Mouse (Mus musculus) thymus, adult 2 months (tissue): Measurements from ENCODE around the gene Bicral. TPM values are rescaled to one million over a fixed set of nuclear protein-coding genes. Genes with fewer than 3 reads are reported as not detected.

Experiments used
- DNase-seq: peaks from one replicate; pipeline ENCODE4 v3.0.0; 2021
- H3K27ac ChIP-seq: fragments of 200-500 bp; 2 replicates; pipeline ENCODE4 v1.5.1; 2012; ENCODE audit warnings: low read length, control low read depth; ENCODE audit not compliant: control insufficient read depth, insufficient read depth
- H3K27me3 ChIP-seq: fragments of 200-500 bp; 2 replicates; pipeline ENCODE4 v1.6.1; 2012; ENCODE audit warnings: mild to moderate bottlenecking, low read length, moderate library complexity, mixed read lengths; ENCODE audit not compliant: control insufficient read depth, insufficient read depth
- H3K36me3 ChIP-seq: fragments of 200-500 bp; 2 replicates; pipeline ENCODE4 v1.6.1; 2012; ENCODE audit warnings: mild to moderate bottlenecking, low read length, moderate library complexity; ENCODE audit not compliant: control insufficient read depth, insufficient read depth
- H3K4me1 ChIP-seq: fragments of 200-500 bp; replicated peaks from 2 replicates; pipeline ENCODE4 v1.6.1; 2012; ENCODE audit warnings: low read length; ENCODE audit not compliant: control insufficient read depth, insufficient read depth
- H3K4me3 ChIP-seq: fragments of 200-500 bp; 2 replicates; pipeline ENCODE4 v1.5.1; 2012; ENCODE audit warnings: mild to moderate bottlenecking, low read length, control low read depth, moderate library complexity; ENCODE audit not compliant: control insufficient read depth, insufficient read depth
- CTCF ChIP-seq: fragments of 200-500 bp; IDR thresholded peaks from 2 replicates; pipeline ENCODE4 v1.5.1; 2012; ENCODE audit warnings: mild to moderate bottlenecking, control low read depth, low read length, moderate library complexity, borderline replicate concordance; ENCODE audit not compliant: control insufficient read depth, poor library complexity, insufficient read depth; ENCODE audit errors: extremely low read depth
- POLR2A ChIP-seq: fragments of 200-500 bp; IDR thresholded peaks from 2 replicates; pipeline ENCODE4 v1.6.1; 2012; ENCODE audit warnings: mild to moderate bottlenecking, low read length, control low read depth, moderate library complexity; ENCODE audit not compliant: control insufficient read depth, poor library complexity, insufficient read depth; ENCODE audit errors: extremely low read depth
- WGBS: fragments of 180-500 bp; shearing (Covaris S2); methylation state at CpG from one replicate; pipeline ENCODE4 v1.1.7; 2018; 5-methylcytosine and 5-hydroxymethylcytosine counted together
- polyA plus RNA-seq: library from polyadenylated mRNA; depleted of rRNA; stranded (reverse); fragments of >200 nt; gene quantifications from 2 replicates; pipeline ENCODE4 v1.2.3, GENCODE M21; 2012

Gene Bicral
- polyA plus RNA-seq, 1 experiment: 19.3 TPM

- peaks cover 14% of the 10 kb centered on the region for H3K36me3 ChIP-seq
- no peaks in the 10 kb centered on the region for H3K27me3 ChIP-seq
- no peak for DNase-seq
- peak overlapping the region; percentile 92 for H3K27ac ChIP-seq
- no peak overlapping the region for H3K4me3 ChIP-seq
- H3K4me1 ChIP-seq: peaks cover 21% of the 10 kb centered on the region
- WGBS: 38% methylated on average over 11 of the region's 11 CpGs
- TF ChIP-seq POLR2A (no peak), CTCF (no peak)
Observed at GRCm38 (mm10) chr17:46829856-46830535, 28.3 kb downstream of the Bicral start.

DNA sequence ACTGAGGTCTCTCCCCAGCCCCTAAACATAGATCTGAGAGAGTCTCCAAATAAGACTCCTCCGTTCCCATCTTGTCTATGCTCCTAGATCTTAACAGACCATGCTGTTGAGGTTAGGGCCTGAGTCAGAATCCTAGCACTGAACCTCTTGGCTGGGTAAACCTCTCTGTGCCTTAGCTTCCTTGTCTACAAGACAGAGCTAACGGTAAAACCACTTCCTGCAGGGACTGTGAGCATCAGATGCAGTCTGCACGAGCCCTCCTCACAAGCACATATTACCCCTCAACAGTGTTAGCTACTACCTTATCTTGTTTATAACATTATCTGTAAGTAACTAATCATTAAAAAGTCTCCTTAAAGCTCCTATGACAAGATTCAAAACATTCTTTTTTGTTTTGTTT, 29.3 kb downstream of the Bicral start:
- Histone ChIP-seq H3K27me3 (no peaks in the 10 kb centered on the region), H3K27ac (peak overlapping the region; percentile 92), H3K4me3 (no peak overlapping the region), H3K4me1 (peaks cover 21% of the 10 kb centered on the region), H3K36me3 (peaks cover 24% of the 10 kb centered on the region)
- TF ChIP-seq CTCF (no peak), POLR2A (no peak)
- WGBS: 3% methylated on average over 3 of the region's 3 CpGs
- DNase-seq: peak; percentile 68

DNA sequence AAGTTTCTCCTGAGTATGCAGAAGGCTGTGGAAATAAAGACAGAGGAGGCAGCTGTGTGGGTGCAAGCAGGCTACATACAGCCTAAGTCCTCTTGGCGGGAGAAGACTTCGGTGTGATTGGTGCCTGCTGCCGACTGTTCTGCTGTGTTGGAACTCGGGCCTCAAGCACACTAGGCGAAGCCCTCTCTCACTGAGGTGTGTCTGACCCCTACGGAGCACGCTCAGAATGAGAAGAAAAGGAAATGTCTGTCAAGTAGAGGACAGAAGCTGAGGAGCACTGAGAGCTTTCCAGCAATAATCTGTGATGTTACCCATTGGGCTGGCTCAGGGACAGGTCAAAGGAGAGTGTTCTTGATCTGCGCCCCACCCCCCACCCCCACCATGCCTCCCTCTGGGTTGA, 35.2 kb downstream of the Bicral start:
- H3K27me3 ChIP-seq: no peaks in the 10 kb centered on the region
- no peak overlapping the region for H3K27ac ChIP-seq
- 94% methylated on average over 8 of the region's 8 CpGs for WGBS
- TF ChIP-seq CTCF (no peak), POLR2A (no peak)
- peaks cover 31% of the 10 kb centered on the region for H3K36me3 ChIP-seq
- DNase-seq: no peak
- H3K4me1 ChIP-seq: peaks cover 5% of the 10 kb centered on the region
- H3K4me3 ChIP-seq: no peak overlapping the region

DNA sequence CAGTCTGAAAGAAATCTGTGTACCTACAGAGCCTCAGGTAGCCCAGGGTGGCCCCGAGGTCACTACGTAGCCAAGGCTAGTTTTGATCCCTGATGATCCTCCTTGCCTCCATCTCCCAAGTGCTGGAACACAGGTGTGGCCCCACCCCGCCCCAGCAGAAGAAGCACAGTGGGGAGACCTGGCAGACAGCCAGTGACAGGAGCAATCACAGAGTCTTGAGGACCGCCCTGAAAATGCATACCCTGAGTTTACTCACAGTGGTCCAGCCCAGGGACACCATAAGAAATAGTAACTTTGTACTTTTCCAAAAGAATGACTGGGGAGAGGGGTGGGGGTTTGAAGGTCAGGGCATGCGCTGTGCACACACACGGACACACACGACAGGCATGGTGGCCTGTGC, 37.7 kb downstream of the Bicral start:
- H3K4me3 ChIP-seq: no peak overlapping the region
- peaks cover 23% of the 10 kb centered on the region for H3K36me3 ChIP-seq
- H3K27ac ChIP-seq: no peak overlapping the region
- WGBS: 94% methylated on average over 7 of the region's 7 CpGs
- TF ChIP-seq POLR2A (no peak), CTCF (no peak)
- H3K27me3 ChIP-seq: no peaks in the 10 kb centered on the region
- DNase-seq: no peak
- H3K4me1 ChIP-seq: peaks cover 2% of the 10 kb centered on the region; the same call in 1 of the 2 replicates

DNA sequence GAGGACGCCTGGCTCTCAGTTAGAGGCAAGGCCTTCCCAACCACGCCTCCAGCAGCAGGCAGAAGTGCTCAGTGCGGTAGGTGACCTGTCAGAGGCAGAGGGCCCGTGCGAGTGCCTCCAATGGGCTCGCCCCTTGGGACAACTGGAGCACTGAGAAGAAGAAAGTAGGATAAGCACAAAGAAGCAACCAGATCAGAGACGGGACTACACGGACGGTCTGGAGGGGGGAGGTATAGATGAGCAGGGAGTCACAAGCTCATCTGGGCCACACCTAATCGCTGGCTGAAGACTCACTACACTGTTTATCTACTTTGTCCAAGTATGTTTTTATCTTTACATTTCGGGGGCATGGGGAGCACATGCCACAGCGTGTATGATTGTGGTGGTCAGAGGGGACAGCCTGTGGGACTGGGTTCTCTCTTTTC, 40.5 kb downstream of the Bicral start:
- Histone ChIP-seq H3K27ac (no peak overlapping the region), H3K4me3 (no peak overlapping the region), H3K4me1 (peaks cover 2% of the 10 kb centered on the region; the same call in 1 of the 2 replicates), H3K27me3 (no peaks in the 10 kb centered on the region), H3K36me3 (peaks cover 3% of the 10 kb centered on the region; the same call in 1 of the 2 replicates)
- DNase-seq: no peak
- TF ChIP-seq POLR2A: no peak
- no peak for TF ChIP-seq CTCF
- 99% methylated on average over 12 of the region's 12 CpGs for WGBS

- no peak overlapping the region for H3K4me3 ChIP-seq
- peaks cover 12% of the 10 kb centered on the region for H3K36me3 ChIP-seq
- 81% methylated on average over 13 of the region's 13 CpGs for WGBS
- no peak for DNase-seq
- peaks cover 2% of the 10 kb centered on the region; the same call in 1 of the 2 replicates for H3K4me1 ChIP-seq
- no peak for TF ChIP-seq POLR2A
- no peak for TF ChIP-seq CTCF
- no peak overlapping the region for H3K27ac ChIP-seq
- no peaks in the 10 kb centered on the region for H3K27me3 ChIP-seq
Observed at GRCm38 (mm10) chr17:46816306-46816705, 42.0 kb downstream of the Bicral start.
